Mouse (Mus musculus) olfactory bulb, adult 2 months (tissue): ENCODE results near the gene Iqcf1. TPM values are rescaled to one million over a fixed set of nuclear protein-coding genes. Genes with fewer than 3 reads are reported as not detected.

Experiments
- H3K27ac ChIP-seq: fragments of 200-500 bp; 2 replicates; pipeline ENCODE4 v1.5.1; 2012; ENCODE audit warnings: low read depth, low read length; ENCODE audit not compliant: insufficient read depth
- H3K4me1 ChIP-seq: fragments of 200-500 bp; 2 replicates; pipeline ENCODE4 v1.6.1; 2012; ENCODE audit warnings: low read length; ENCODE audit not compliant: control insufficient read depth, insufficient read depth
- H3K4me3 ChIP-seq: fragments of 200-500 bp; 2 replicates; pipeline ENCODE4 v1.5.1; 2012; ENCODE audit warnings: mild to moderate bottlenecking, low read depth, low read length, moderate library complexity; ENCODE audit not compliant: insufficient read depth
- CTCF ChIP-seq: fragments of 200-500 bp; IDR thresholded peaks from 2 replicates; pipeline ENCODE4 v1.5.1; 2012; ENCODE audit warnings: low read depth, mild to moderate bottlenecking, low read length, moderate library complexity; ENCODE audit not compliant: insufficient read depth
- POLR2A ChIP-seq: fragments of 200-500 bp; IDR thresholded peaks from 2 replicates; pipeline ENCODE4 v1.6.1; 2012; ENCODE audit warnings: mild to moderate bottlenecking, low read depth, low read length, moderate library complexity; ENCODE audit not compliant: insufficient read depth
- WGBS: fragments of 180-500 bp; shearing (Covaris S2); methylation state at CpG from one replicate; pipeline ENCODE4 v1.1.7; 2018; 5-methylcytosine and 5-hydroxymethylcytosine counted together
- polyA plus RNA-seq: library from polyadenylated mRNA; stranded (reverse); fragments of >200 nt; gene quantifications from 2 replicates; pipeline ENCODE4 v1.2.4, GENCODE M21; 2012; ENCODE audit warnings: low replicate concordance; ENCODE audit not compliant: missing spikeins, insufficient read depth, insufficient read length

The Iqcf1 gene
- polyA plus RNA-seq, 1 experiment: not detected

GRCm38 (mm10) chr9:106463122-106464063, 36.4 kb upstream of the Iqcf1 start:
- no peak for TF ChIP-seq CTCF
- TF ChIP-seq POLR2A: no peak
- H3K4me1 ChIP-seq: peaks cover 21% of the 10 kb centered on the region
- 87% methylated on average over 21 of the region's 21 CpGs for WGBS
- no peak overlapping the region for H3K27ac ChIP-seq
- H3K4me3 ChIP-seq: no peak overlapping the region

DNA sequence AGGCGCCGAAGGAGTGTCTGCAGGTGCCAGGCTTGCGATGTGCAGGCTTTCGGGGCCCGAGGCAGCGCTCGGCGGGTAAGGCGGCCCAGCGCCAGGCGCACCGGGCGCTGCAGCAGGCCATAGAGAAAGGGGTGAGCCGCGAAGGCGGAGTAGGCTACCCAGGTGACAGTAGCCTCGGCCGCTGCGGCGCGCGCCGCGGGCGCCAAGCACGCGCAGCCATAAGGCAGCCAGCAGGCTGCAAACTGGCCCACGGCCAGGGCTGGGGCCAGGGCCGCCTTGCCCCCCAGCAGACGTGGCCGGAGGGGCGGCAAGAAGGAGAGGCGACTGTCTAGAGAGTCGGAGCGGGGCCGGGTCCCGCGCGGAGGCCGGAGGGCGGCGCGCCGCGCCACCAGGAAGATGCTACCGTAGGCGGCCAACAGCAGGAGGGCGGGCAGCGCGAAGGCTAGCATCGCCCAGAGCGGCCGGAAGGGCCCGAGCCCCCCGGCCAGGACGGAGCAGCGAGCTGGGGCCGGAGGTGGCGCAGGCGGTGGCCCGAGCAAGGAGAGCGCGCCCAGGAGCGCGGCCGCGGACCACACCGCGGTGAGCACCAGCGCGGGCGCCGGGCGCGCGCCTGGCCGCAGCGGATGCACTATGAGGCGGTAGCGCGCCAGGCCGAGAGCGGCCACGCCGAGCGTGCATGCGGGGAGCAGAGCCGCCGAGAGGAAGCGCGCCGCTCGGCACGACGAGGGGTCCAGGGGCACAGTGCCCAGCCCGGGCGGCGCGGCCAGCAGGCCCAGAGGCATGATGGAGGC, 34.8 kb upstream of the Iqcf1 start:
- peak; percentile 34 for TF ChIP-seq POLR2A
- no peak for TF ChIP-seq CTCF
- Histone ChIP-seq H3K4me1 (peaks cover 20% of the 10 kb centered on the region), H3K27ac (peak overlapping the region; percentile 93), H3K4me3 (peak overlapping the region; percentile 77)
- 2% methylated on average over 99 of the region's 99 CpGs for WGBS

DNA sequence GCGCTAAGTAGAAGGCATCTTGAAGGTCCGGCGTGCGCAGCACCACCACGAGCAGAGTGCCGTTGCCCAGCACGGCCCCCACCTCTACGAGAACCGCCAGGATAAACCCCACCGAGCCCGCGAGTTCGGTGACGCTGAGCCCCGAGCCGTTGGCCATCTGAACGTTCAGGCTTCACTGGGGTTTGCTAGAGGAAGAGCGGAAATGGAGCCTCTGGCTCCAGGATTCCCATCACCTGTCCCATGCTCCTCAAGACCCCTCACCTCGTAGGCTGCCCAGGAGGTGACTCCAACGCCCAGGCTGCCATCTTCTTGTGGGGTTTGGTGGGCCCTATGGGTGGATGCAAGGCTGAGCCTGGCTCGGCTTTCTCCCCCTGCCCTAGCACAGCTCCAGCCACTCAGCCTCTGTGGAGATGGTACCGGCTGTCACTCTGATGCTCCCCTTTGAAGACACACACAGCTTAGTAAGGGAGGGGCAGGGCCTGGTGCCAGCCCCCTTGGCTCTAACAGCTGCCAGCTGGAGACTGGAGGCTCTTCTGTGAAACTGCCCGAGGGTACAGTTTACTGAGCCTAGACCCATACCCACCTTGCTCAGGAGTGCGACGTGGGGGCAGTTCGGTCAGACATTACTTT, 34.1 kb upstream of the Iqcf1 start, which contains the start of gene Gpr62:
TSS of gene Gpr62 (minus strand) at position 368 of the 630 bp plus-strand sequence.
- WGBS: 19% methylated on average over 26 of the region's 26 CpGs

GRCm38 (mm10) chr9:106466721-106467120, 33.0 kb upstream of the Iqcf1 start:
- TF ChIP-seq CTCF (no peak), POLR2A (no peak)
- H3K27ac ChIP-seq: no peak overlapping the region
- WGBS: 95% methylated on average over 6 of the region's 6 CpGs
- H3K4me1 ChIP-seq: peaks cover 21% of the 10 kb centered on the region
- H3K4me3 ChIP-seq: no peak overlapping the region

More for the DNA sequence above, 34.1 kb upstream of the Iqcf1 start, which contains the start of gene Gpr62:
- peak within 1 kb of the TSS; percentile 93 for H3K27ac ChIP-seq
- peaks cover 14% of the 10 kb centered on the region for H3K4me1 ChIP-seq
- TF ChIP-seq POLR2A (no peak), CTCF (no peak)
- peak within 1 kb of the TSS; percentile 77 for H3K4me3 ChIP-seq

DNA sequence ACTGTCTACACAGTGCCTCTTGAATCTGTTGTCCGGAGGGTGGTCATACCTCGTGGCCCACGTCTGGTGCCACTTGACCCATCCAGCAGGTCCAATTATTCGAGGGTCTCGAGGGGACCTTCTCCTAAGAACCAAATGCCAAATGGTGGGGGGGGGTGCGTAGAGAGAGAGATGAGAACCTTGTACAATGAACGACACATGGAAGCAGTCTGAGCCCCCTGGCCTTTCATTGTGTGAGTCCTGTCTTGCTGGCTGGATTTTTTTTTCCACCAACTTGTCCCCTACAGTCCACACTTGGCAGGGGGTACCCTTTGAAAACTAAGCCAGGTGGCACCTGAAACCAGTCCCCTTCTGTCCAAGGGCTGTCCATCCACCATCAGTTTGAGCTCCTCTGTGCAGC, 32.0 kb upstream of the Iqcf1 start:
- TF ChIP-seq CTCF (no peak), POLR2A (no peak)
- 94% methylated on average over 7 of the region's 7 CpGs for WGBS
- Histone ChIP-seq H3K27ac (no peak overlapping the region), H3K4me1 (peaks cover 29% of the 10 kb centered on the region), H3K4me3 (no peak overlapping the region)

DNA sequence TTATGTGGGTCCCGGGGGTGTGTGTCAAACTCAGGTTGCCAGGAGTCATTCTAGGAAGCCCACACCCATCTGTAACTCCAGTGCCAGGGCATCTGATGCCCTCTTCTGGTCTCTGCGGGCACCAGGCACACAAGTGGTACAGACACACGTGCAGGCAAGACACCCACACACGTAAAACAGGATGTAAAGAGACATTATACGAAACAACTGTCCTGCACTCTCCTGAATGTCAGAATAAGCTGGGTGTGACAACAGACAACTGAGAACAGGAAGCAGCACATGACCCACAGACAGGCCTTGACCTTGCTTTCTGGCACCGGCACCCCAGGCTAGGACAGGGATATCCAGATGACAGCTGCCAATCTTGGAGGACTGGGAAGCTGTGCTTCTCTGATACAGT, 30.4 kb upstream of the Iqcf1 start:
- Histone ChIP-seq H3K4me1 (peaks cover 36% of the 10 kb centered on the region), H3K27ac (no peak overlapping the region), H3K4me3 (no peak overlapping the region)
- WGBS: 74% methylated on average over 6 of the region's 6 CpGs
- TF ChIP-seq POLR2A (no peak), CTCF (no peak)

GRCm38 (mm10) chr9:106469776-106470175, 30.0 kb upstream of the Iqcf1 start:
- TF ChIP-seq CTCF (no peak), POLR2A (no peak)
- Histone ChIP-seq H3K27ac (no peak overlapping the region), H3K4me3 (no peak overlapping the region), H3K4me1 (peaks cover 36% of the 10 kb centered on the region)
- WGBS: 72% methylated on average over 9 of the region's 9 CpGs

DNA sequence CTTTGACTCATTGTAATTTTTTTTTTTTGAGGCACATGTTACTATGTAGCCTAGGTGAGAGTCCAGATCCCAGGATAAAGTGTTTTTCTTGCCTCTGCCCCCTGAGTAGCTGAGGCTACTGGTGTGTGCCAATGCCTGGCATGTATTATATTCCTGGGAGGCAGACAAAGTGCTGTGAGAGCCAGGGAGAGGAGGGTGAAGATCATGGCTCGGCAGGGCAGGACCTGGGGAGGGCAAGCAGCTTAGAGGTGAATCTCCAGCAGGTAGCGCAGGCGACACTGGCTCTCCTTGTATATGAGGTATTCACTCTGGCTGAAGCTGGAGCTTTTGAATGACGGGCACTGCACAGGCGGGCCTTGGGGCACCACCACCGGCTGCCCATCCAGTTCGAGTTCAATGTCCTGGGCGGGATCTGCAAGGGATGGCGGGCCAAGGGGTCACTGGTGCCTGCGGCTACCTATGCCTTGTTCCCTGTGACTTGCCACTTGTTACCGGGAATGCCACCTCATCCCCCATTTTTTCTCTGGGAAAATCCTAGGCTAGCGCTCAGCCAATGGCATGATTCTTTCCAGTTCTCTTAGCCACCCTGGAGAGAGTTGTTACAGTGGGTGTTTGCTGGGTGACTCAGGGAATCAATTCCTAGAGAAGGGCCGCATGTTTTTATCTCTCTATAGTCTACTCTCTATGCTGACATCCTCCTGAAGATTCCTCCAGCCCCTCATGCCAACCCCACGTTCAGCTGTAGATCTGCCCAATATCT, 28.6 kb upstream of the Iqcf1 start:
- peak overlapping the region; percentile 10; the same call in 1 of the 2 replicates for H3K27ac ChIP-seq
- no peak overlapping the region for H3K4me3 ChIP-seq
- peaks cover 38% of the 10 kb centered on the region for H3K4me1 ChIP-seq
- 64% methylated on average over 14 of the region's 14 CpGs for WGBS
- TF ChIP-seq POLR2A: no peak
- TF ChIP-seq CTCF: no peak
